Mouse (Mus musculus): ENCODE results near the gene Ppargc1a.

Ppargc1a gene

DNA sequence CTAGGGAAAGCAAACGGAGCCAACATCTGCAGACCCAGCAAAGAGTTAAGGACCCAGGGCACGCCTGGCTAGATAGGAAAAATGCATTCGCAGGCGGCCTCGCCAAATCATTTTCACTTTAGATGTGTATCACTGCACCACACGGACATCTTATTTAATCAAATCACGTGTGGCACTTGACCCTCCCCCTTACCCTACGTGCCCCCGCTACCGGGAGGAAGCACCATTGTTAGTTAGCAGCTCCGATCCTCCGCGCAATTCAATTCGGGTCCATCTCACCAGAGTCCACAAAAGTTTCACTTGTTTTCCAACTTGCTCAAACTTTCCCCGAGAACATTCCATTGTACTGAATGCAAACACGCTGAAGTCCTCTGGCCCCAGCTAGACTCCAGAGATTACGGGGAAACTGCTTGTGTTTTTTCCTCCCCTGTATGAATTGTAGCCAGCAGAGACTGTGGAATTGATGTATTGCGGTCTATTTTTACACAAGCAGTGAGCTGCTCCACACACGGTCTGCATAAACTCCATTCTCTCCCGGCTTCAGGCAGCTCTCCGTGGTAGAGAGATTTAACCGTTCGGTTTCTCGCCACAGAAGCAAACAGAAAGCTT lies 14.9 kb downstream of the Ppargc1a start:
- peak; percentile 61 for DNase-seq (ENCODE audit: low spot score)

DNA sequence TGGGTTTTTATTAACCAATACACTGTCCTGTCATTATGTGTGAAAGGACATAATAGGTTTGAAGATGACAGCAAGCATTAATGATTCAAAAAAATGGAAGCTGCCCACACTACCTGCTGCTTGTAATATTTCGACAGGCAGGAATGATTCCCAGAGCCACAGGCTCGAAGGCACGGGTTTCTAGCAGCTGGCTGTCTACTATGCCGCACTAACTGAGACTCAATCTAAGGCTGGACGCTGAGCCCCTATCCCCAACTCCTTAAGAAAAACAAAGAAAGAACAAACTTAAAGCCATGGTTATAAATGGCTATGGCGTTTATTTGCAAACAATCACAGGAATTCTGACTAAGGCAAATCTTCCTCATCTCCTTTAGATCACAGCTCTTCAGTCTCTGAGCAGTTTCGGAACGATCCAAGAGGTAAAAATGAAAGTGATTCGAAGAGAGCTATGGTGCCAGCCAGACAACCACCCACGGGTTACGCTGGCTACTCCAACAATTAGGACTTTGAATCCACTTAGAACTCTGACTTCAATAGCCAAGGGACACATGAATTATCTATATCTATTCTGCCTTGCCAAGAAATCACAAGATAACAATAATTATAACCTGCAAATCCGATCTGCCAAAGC lies 15.6 kb downstream of the Ppargc1a start:
- DNase-seq (ENCODE audit: low spot score): no peak

GRCm38 (mm10) chr5:51547442-51548035 lies 20.0 kb downstream of the Ppargc1a start:
- DNase-seq (ENCODE audit: low spot score): no peak

DNA sequence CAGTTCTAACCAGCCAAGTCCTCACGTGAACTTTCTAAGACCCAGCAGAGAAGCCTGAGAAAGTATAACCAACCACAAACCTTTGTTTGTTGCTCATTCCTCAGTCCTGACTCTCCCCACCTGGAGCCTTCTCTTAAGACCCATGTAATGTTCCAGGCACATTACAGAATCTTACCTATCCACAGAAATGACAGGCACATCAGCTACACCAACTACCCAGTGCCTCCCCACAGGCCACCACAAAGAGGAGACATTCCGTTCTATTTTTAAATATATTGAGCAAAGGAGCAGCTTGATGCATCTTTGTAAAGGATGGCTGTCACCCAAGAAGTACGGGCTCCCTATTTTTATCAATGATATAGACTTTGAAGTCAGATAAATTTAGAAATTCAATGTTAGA lies 20.7 kb downstream of the Ppargc1a start:
- no peak for DNase-seq (ENCODE audit: low spot score)

DNA sequence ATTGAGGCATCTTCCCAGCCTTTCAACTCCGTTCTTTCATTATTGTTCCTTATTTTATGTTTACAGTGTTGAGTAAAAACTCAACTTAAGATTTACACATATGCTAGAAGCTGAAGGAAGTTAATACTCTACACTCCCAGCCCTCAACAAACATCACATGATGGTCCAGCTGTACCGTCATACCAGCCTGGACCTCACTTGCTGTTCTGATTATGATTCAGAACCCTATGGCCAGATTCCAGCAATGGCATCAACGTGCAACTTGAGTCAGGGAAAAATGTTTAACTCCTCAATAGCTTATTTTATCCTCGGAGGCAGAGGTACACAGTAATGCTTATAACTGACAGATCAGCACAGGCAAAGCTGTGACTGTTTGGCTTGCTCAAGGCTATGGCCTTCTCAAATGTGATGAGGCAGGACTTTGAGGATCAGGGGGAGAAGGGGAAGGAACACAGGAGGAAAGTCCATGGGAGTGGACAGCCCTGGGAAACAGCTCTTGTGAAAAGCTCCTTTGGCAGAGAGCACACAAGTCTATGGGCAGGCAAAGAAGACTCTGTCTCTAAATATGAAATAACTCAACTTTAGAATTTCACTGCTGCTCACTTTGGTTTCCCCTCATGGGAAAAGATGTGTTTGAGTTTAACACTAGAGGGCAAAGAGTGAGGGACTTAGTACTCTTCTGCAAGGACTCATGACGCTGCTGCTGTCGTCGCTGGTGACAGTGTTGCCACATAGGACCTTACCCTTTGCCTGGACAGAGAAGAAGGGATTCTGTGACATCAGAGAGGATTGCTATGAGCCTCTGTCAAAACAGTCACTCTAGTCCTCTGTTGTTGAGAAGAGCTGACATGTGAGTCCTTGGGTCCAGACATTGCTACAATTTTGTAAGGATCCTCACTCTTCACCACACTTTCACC lies 22.1 kb downstream of the Ppargc1a start:
- peak; percentile 12 for DNase-seq (ENCODE audit: low spot score)

GRCm38 (mm10) chr5:51544141-51544735 lies 23.3 kb downstream of the Ppargc1a start:
- no peak for DNase-seq (ENCODE audit: low spot score)

DNA sequence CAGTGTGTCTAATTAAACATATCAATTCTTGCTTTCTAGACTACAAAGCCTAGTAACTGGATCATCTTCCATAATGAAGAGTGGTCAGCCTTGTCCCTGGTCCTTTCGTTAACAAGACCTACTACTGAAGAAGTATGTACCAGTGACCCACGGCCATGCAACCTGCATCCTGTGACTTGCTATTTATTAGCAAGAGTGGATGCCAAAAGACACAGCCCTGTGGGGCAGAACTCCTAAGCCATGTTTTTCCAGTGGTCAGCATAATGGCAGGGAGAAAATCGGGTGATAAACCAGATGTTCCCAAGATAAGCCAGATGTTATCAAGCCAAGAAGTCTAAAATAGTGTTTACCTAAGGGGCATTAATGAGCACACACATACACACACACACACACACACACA lies 26.0 kb downstream of the Ppargc1a start:
- DNase-seq (ENCODE audit: low spot score): no peak

GRCm38 (mm10) chr5:51540816-51541215 lies 26.7 kb downstream of the Ppargc1a start:
- DNase-seq (ENCODE audit: low spot score): no peak

DNA sequence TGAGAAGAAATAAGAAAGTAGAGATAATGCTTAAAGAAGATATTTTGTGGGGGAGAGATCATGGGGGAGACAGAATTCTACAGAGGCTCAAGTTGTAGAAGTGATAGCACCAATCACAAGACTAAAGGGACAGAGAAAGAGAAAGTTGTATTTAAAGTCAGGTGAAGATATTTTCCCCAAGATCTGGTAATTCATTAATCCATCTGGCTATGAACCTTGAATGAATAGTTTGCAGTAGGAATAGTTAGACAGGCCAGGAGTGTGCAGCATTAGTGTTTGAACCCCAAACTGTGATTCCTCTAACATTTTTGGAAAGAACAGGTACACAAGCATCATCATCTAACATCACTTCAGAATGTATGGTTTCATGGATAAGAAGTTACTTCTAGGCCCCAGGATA lies 28.0 kb downstream of the Ppargc1a start:
- DNase-seq (ENCODE audit: low spot score): no peak

DNA sequence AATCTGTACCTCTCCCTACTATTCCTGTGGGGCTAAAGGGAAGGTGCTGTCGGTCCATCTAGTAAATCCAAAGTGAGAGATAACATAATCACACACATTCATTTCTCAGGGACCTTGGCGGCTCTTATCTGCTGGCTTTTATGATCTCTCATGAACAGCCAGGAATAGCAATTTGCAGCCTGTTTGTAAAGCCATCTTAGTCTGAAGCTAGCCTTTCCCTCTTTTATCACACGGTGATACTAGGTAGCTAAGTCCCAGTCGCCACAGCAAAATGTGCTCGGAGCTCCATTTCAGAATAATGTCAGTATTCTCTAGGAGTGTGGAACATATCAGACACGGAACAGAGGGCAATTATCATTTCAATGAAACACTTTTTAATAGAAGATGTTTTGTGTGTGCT lies 29.2 kb downstream of the Ppargc1a start:
- DNase-seq (ENCODE audit: low spot score): no peak

DNA sequence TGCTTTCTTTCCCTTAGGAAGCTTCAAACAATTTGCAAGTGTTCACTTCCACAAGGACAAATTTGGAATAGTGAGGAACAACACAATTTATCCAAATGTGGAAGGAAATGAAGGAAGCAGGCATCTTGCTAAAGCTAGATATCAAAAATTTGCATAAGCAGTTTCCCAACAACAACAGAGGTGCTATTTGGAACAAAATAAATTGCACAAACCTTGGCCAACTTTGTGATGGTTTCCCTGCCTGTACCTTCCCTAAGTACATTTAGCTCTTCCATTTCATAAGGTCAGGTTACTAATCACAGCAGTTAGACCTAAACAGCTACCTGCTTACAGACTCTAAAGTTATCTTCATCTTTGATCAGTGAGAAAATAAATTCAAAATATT lies 29.9 kb downstream of the Ppargc1a start:
- DNase-seq (ENCODE audit: low spot score): no peak

DNA sequence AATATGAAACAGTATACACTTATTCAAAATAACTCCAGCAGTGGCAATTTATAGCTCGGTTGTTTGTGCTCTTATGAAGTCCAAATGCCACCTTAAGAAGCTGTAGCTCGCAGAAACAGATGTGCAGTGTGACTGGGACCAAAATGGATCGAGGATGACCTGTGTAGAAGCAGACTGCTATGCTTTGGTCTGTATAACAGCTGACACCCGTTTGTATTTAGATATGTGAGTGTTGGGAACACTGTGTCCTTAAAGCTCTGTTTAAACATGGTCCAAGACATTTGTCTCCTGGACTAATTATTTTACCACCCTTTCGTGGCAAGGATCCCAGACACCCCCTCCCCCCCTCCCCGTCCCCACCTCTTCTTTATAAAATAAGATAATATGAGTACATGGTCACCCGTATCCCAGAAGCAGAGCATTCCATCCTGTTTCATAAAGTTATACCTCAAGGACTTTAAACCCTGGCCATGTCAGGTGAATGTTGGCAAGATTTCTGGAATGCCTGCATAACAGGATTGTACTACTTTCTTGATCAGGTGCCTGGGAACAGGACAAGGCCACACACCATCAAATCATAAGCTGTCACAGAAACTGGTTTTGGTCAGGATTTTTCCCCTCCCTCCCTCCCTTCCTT lies 30.4 kb downstream of the Ppargc1a start:
- DNase-seq (ENCODE audit: low spot score): no peak

GRCm38 (mm10) chr5:51534456-51534855 lies 33.1 kb downstream of the Ppargc1a start:
- DNase-seq (ENCODE audit: low spot score): no peak

DNA sequence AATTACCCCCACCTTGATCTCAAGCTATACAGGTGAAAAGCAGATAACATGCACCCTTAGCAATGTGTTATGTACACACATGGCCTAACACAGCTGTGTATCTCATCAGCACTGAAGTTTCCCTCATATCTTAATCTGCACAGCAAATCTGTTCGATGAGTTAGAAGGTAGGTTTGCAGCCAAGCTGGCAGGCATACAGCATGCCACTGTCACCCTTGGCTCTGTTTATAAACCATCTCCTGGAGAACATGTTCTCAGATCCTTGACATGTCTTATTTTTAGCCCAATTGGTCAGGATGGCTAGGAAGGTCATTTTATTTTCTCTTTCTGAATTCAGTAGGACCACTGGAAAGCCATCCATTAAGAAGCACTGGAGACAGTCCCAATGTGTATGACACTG lies 36.2 kb downstream of the Ppargc1a start:
- no peak for DNase-seq (ENCODE audit: low spot score)

- no peak for DNase-seq (ENCODE audit: low spot score)
Observed at GRCm38 (mm10) chr5:51529444-51529843, 38.1 kb downstream of the Ppargc1a start.

- DNase-seq (ENCODE audit: low spot score): no peak
Observed at GRCm38 (mm10) chr5:51528165-51528498, 39.4 kb downstream of the Ppargc1a start.

GRCm38 (mm10) chr5:51527498-51528164 lies 39.9 kb downstream of the Ppargc1a start:
- no peak for DNase-seq (ENCODE audit: low spot score)

DNA sequence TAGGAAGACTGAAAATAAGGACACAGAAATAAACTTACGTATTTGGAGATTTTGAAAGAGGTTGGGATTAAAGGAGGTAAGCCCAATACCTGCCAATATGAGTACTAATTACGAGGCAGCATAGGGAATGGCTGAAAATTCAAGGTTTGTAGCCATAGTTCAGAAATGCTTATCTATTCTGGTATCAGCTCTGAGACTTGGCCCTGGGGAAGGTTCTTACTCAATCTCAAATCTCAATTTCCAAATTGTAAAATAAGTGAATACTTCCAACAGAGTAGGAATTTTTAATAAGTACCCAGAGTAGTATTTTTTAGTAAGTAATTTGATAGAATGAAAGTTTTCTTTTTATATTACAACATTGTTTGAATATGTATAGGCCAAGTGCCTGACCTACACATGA lies 41.7 kb downstream of the Ppargc1a start:
- no peak for DNase-seq (ENCODE audit: low spot score)

GRCm38 (mm10) chr5:51520807-51521206 lies 46.7 kb downstream of the Ppargc1a start:
- no peak for DNase-seq (ENCODE audit: low spot score)

DNA sequence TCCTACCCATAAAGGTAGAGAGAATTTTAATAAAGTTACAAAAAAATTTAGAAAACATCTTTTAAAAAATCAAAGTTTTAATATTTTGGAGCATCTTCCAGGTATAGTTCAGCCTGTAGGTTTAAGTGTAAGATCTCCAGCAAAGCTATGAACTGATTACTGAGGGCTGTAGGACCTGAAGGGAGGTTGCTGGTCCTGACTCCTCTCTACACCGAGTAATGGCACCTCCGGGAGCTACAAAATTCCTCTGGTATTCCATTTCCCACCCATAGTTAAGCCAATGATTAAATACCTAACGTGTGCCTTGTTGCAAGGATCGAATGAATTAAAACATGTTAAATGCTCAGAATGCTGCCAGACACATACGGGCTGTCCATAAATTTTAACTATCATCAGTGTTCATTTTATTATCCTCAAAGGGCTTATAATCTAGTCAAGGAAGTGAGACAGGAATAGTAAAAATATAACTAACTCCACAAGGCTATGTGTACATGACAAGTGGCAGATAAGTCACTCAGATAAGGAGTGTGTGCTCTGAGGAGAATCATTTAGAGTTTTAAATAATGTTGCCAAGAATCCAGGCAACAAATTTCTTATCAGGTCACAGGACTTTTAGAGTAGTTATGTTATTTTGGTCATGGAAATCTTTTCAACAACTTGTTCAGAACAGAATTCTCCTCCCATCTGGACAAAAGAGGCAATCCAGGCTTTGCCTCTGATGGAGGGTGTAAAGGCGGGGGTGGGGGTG lies 49.9 kb downstream of the Ppargc1a start:
- no peak for DNase-seq (ENCODE audit: low spot score)

- DNase-seq (ENCODE audit: low spot score): no peak
Observed at GRCm38 (mm10) chr5:51504654-51505053, 62.9 kb downstream of the Ppargc1a start.

Measured in urinary bladder, postnatal 14 days (tissue).